Mouse (Mus musculus): ENCODE results near the gene Slc16a10.

Slc16a10 gene

GRCm38 (mm10) chr10:40149584-40150145 is 7.6 kb upstream of the Slc16a10 start:
- no peak for ATAC-seq (ENCODE audit: low TSS enrichment)

GRCm38 (mm10) chr10:40147325-40148059 is 5.4 kb upstream of the Slc16a10 start:
- no peak for ATAC-seq (ENCODE audit: low TSS enrichment)

GRCm38 (mm10) chr10:40146451-40146850 is 4.4 kb upstream of the Slc16a10 start:
- no peak for ATAC-seq (ENCODE audit: low TSS enrichment)

- no peak for ATAC-seq (ENCODE audit: low TSS enrichment)
Measured at GRCm38 (mm10) chr10:40144815-40145214, 2.8 kb upstream of the Slc16a10 start.

- peak; percentile 33 for ATAC-seq (ENCODE audit: low TSS enrichment)
Measured at GRCm38 (mm10) chr10:40141016-40141851, 824 bp downstream of the Slc16a10 start.

GRCm38 (mm10) chr10:40139646-40140045 is 2.4 kb downstream of the Slc16a10 start:
- no peak for ATAC-seq (ENCODE audit: low TSS enrichment)

GRCm38 (mm10) chr10:40135807-40136778 is 6.0 kb downstream of the Slc16a10 start:
- no peak for ATAC-seq (ENCODE audit: low TSS enrichment)

GRCm38 (mm10) chr10:40134906-40135305 is 7.2 kb downstream of the Slc16a10 start:
- ATAC-seq (ENCODE audit: low TSS enrichment): no peak

- ATAC-seq (ENCODE audit: low TSS enrichment): no peak
Measured at GRCm38 (mm10) chr10:40133636-40134035, 8.4 kb downstream of the Slc16a10 start.

- ATAC-seq (ENCODE audit: low TSS enrichment): no peak
Measured at GRCm38 (mm10) chr10:40131690-40132418, 10.2 kb downstream of the Slc16a10 start.

- ATAC-seq (ENCODE audit: low TSS enrichment): no peak
Measured at GRCm38 (mm10) chr10:40130126-40130525, 11.9 kb downstream of the Slc16a10 start.

GRCm38 (mm10) chr10:40129134-40129533 is 12.9 kb downstream of the Slc16a10 start:
- ATAC-seq (ENCODE audit: low TSS enrichment): no peak

- ATAC-seq (ENCODE audit: low TSS enrichment): peak; percentile 99
Measured at GRCm38 (mm10) chr10:40128497-40128896, 13.6 kb downstream of the Slc16a10 start.

- no peak for ATAC-seq (ENCODE audit: low TSS enrichment)
Measured at GRCm38 (mm10) chr10:40125200-40125599, 16.9 kb downstream of the Slc16a10 start.

- ATAC-seq (ENCODE audit: low TSS enrichment): no peak
Measured at GRCm38 (mm10) chr10:40124570-40124969, 17.5 kb downstream of the Slc16a10 start.

- no peak for ATAC-seq (ENCODE audit: low TSS enrichment)
Measured at GRCm38 (mm10) chr10:40124096-40124495, 18.0 kb downstream of the Slc16a10 start.

GRCm38 (mm10) chr10:40119466-40119865 is 22.6 kb downstream of the Slc16a10 start:
- no peak for ATAC-seq (ENCODE audit: low TSS enrichment)

- no peak for ATAC-seq (ENCODE audit: low TSS enrichment)
Measured at GRCm38 (mm10) chr10:40118743-40119387, 23.2 kb downstream of the Slc16a10 start.

- peak; percentile 69 for ATAC-seq (ENCODE audit: low TSS enrichment)
Measured at GRCm38 (mm10) chr10:40113517-40114085, 28.5 kb downstream of the Slc16a10 start.

- no peak for ATAC-seq (ENCODE audit: low TSS enrichment)
Measured at GRCm38 (mm10) chr10:40112256-40112655, 29.8 kb downstream of the Slc16a10 start.

Measured in frontal cortex, adult (tissue).